Mouse (Mus musculus): ENCODE data around the gene Slc11a1. TPM values are rescaled to one million over a fixed set of nuclear protein-coding genes. Genes with fewer than 3 reads are reported as not detected.
"Not testable (repeated sequence)": the region's sequence is repeated elsewhere in the genome, so short reads cannot be mapped to it uniquely, and the experiment has no call there.

The Slc11a1 gene
- total RNA-seq, 2 experiments from 2014 or later: 2.0 to 3.0 TPM

DNA sequence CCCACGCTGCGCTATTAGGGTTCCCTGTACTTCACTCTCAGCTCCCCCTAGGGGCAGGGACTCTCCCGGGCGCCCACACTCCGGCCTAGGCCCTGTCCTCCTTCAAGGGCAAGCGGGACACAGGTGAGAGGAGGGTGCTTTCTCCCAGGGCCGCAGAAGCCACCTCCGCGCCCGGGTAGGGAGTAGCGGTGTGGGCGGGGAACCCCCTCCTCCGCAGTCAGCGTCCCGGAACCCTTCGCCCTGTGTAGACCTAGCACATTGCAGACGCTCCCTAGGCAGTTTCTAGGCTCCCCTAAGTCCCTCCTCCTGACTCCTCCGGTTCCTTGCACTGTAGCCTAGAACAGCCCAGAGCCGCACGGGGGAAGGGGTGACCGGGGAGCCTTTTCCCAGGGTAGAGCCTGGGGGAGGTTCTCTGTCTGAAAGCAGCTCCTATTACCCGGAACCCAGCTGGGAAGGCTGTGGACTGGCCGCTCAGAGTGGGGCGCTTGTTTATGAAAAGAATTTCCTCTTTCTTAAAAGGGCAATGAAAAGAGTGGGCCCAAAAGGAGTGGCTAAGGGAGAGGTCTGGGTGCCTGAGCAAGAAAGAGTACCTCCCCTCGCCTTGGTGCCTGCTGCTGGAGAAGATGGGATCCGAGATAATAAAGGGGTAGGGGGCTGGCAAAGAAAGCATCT is 11.9 kb downstream of the Slc11a1 start:
- DNase-seq (ENCODE audit: low spot score in 2 of 2): peak; percentile 95 to 96

DNA sequence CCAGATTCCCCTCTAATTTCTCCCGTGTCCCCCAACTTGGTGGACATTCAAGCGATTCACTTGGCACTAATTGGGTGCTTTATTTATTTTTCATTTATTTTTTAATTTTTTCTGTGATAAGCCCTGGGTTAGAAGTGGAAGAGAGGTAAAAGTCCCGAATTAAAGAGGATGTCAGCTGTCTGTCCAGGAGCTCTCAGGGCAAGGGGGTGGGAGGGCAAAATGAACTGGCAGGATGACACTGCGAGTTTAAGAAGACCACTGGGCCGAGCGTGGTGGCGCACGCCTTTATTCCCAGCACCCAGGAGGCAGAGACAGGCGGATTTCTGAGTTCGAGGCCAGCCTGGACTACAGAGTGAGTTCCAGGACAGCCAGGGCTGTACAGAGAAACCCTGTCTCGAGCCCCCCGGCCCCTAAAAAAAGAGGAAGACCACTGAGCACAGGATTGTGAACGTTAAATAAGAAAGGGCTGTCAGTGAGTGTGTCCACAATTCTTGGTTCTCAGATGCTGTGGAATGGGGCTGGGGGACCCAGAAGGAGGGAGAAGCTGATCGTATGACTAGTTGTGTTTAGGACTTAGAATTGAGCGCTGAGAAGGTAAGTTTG is 12.5 kb downstream of the Slc11a1 start:
- DNase-seq (ENCODE audit: low spot score in 2 of 2): no peak

DNA sequence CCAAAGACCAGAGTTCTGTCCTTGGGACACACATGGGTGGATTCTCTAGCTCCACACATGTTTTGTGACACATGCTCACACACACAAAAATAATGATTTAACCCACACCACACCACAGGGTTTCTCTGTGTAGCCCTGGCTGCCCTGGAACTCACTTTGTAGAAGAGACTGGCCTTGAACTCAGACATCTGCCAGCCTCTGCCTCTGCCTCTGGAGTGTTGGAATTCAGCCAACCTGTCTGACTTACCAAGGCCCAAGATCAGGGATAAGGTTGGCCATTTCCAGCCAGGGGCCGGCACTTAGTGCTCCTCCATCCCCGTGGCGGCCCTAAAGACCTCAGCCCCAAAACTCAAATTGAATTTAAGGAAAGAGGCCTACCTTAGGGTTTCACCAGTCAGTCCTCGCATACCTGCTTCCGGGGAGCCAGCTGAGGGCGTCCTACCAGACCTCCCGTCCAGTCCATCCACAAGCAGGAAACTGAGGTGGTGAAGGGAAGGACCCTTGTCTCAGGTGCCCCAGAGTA is 13.5 kb downstream of the Slc11a1 start:
- DNase-seq (ENCODE audit: low spot score in 2 of 2): no peak

DNA sequence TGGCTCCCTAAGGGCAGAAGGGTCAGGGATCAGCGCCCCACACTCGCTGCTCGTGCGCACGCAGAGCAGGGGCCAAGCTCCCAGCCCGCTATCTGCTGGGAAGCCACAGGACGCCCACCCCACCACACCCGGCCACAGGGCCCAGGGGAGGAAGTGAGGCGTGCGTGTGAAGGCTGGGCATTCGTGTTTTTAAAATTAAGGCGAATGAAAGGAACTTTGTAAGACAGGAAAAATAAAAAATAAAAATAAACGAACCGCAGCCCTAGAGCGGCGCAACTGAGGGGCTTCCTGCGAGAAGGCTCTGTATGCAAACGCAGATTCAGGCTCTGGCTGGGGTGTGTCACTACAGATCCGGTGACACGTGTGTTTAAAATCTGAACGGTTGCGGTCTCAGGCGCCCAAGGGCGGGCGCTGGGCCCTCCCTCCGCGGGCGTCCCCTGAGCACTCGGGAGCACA is 14.9 kb downstream of the Slc11a1 start:
- no peak for DNase-seq (ENCODE audit: low spot score in 2 of 2)

DNA sequence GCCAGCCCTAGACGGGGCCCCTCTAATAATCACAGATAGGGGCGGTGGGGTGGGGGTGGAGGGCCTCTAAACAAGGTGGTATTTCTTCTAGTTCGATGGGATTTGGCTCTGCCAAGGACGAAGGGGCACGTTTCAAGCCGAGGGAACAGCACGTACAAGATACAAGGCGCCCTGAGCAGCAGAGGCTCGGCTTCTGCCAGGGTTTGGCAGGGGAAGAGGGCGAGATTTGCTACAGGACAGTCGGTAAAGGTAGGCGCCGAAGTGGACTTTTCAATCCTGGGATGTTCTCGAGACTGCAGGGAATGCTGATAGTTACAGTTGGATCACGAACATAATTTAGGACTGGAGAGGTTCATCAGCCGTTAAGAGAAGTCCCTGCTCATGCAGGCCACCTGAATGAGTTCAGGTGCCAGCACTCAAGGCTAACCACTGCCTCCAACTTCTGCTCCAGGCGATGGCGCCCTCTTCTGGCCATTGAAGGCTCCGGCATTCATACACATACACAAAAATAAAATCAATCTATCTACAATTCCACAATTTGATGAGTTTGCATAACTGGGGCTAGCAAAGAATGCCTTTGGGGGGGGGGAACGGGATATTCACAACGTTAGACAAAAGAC is 15.4 kb downstream of the Slc11a1 start:
- DNase-seq (ENCODE audit: low spot score in 2 of 2): peak; percentile 51 to 60

DNA sequence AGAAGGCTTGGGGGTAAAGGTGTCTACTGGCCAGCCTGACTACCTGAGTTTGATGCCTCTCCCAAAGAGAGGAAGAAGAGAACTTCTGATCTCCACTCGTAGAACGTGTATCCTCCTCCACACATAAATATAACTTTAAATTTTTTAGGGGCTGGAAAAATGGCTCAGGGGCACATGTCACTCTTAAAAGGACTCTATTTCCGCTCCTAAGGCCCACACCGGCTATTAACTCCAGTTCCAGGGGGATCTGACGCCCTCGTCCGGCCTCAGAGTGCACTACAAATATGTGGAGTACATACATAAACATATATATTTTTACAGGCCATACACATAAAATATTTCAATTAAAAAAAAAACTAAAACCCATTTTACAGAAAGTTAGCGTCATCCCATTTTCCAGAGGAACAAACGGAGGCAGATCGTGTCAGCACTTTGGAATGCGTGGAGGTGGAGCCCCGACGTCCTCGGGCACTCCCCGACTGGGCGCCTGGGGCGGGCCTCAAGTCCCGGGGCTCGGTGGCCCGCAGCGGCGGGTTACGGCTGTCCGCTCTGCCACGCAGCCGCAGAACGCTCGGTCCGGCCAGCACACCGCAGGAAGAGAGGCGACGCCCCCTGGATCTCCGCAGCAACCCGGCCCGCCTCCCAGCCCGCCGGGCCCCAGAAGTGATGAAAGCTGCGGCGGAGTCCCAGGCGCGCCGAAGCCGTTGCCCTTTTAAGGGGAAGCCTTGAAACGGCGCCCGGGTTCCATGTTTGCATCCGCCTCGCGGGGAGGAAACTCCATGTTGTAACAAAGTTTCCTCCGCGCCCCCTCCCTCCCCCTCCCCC is 16.1 kb downstream of the Slc11a1 start, which contains the start of gene Ctdsp1:
Gene Ctdsp1, plus strand, starts transcription at position 586 of the 825 bp plus-strand sequence.
- peak; percentile 95 to 97 for DNase-seq (ENCODE audit: low spot score in 2 of 2)

DNA sequence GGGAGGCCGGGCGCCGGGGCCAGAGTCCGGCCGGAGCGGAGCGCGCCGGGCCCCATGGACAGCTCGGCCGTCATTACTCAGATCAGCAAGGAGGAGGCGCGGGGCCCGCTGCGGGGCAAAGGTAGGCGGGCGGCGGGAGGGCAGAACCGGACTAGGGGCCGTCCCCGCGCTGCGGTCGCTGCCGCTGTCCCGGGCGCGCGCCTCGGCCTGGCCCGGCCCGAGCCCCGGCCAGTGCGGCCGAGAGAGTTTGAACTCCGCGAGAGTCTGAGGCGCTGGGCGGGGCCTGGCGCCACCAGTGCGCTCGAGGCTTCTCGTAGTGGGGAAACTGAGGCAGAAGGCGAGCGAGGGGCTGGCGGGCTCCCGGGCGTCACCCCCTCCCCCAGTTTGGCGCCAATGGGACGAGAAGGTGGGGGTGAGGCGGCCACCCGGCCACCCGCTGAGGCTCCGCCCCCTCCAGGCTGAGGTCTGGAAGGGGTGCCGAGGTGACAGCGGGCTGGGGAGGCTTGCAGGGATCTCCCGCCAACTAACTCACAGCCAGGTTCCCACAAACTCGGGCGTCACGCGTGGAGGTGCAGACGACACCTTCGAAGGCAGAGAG is 16.9 kb downstream of the Slc11a1 start:
- peak; percentile 54 to 73 for DNase-seq (ENCODE audit: low spot score in 2 of 2)

DNA sequence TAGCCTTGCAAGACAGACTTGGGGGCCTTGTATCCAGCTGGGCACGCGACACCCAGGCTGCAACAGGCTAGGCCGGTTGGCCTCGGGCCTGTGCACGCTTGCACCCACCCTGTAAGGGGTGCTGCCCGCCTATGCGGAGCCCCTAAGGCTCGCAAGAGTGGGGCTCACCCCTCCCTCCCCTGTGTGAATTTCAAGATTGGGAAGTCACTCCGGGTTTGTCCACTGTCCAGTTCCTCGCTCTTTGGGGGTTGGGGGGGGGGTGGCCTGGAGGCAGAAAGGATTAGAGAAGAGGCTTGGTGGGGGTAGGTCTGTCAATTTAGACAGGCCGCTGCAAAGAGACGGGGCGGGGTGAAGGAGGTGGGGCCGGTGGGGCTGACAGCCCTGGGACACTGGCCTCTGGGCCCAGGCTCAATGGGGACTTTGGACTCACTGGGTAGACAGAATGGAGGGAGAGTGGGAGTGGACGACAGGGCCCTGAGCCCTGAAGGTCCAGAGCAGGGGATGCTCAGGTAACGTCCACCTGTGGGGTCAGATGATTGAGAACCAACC is 17.5 kb downstream of the Slc11a1 start:
- DNase-seq (ENCODE audit: low spot score in 2 of 2): no peak

DNA sequence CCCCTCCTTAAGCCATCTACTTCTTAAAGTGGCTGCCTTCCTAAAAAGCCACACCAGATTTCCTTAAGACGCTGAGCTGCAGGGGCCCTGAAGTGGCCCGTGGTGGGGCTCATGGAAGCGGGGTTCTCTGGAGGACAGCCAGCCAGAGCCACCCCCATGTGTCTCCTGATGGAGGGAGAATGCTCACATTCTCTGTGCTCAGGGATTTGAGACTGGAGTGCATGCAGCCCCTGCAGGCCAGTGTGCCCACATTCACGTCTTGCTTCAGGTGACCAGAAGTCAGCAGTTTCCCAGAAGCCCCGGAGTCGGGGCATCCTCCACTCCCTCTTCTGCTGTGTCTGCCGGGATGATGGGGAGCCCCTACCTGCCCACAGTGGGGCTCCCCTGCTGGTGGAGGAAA is 18.0 kb downstream of the Slc11a1 start:
- DNase-seq (ENCODE audit: low spot score in 2 of 2): no peak

DNA sequence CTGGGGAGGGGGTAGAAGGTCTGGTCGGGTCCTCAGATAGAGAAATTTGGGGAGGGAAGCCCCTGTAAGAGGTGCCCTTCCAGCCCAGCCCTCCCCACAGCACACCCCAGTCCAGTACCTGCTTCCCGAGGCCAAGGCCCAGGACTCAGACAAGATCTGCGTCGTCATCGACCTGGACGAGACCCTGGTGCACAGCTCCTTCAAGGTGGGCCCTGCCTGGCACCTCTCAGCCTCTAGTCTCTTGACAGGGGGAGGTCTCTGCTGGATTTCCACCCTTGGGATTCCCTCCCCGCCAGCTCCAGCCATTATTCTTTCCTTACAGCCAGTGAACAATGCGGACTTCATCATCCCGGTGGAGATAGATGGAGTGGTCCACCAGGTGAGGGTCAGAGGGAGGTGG is 18.7 kb downstream of the Slc11a1 start:
- no peak for DNase-seq (ENCODE audit: low spot score in 2 of 2)

DNA sequence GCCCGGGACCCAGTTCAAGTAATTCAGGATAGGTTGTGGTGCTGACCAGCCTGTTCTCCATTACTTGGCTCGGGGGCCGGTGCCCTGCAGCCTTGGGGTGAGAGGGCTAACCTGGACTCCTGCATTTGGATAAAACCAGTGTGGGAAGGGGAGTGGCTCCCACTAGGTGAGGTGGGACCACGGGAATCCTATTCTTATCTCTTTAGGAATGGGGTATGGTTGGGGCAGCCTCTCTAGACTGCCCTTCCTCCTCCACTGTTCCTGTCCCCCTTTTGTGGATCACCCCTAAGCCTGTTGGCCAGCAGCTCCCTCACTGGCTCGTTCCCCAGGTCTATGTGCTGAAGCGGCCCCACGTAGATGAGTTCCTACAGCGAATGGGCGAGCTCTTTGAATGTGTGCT is 19.3 kb downstream of the Slc11a1 start:
- no peak for DNase-seq (ENCODE audit: low spot score in 2 of 2)

DNA sequence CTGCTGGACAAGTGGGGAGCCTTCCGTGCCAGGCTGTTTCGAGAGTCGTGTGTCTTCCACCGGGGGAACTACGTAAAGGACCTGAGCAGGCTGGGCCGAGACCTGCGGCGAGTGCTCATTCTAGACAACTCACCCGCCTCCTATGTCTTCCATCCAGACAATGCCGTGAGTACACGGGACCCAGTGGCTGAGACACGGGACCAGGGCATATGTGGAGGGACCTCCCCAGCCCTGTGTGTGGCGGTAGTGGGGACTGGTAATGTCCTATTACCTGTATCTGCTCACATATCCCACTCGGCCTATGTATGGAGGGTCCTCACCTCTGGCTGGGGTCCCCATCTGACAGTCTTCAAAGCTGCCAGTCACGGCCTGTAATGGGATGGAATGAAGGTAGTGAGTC is 19.9 kb downstream of the Slc11a1 start:
- DNase-seq (ENCODE audit: low spot score in 2 of 2): no peak

DNA sequence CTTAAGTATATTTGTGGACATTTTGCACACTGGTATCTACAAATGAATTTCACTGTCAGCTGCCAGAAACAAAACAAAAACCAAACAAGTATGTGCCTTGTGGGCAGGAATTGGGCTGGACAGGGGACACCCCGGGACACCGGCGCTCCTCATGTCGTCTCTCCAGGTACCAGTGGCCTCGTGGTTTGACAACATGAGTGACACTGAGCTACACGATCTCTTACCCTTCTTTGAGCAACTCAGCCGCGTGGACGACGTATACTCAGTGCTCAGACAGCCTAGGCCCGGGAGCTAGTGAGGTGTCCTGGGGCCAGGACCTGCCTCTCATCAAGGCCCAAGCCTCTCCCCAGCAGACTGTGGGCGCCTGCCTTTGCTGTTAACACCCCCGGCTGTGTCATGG is 20.3 kb downstream of the Slc11a1 start:
- no peak for DNase-seq (ENCODE audit: low spot score in 2 of 2)

DNA sequence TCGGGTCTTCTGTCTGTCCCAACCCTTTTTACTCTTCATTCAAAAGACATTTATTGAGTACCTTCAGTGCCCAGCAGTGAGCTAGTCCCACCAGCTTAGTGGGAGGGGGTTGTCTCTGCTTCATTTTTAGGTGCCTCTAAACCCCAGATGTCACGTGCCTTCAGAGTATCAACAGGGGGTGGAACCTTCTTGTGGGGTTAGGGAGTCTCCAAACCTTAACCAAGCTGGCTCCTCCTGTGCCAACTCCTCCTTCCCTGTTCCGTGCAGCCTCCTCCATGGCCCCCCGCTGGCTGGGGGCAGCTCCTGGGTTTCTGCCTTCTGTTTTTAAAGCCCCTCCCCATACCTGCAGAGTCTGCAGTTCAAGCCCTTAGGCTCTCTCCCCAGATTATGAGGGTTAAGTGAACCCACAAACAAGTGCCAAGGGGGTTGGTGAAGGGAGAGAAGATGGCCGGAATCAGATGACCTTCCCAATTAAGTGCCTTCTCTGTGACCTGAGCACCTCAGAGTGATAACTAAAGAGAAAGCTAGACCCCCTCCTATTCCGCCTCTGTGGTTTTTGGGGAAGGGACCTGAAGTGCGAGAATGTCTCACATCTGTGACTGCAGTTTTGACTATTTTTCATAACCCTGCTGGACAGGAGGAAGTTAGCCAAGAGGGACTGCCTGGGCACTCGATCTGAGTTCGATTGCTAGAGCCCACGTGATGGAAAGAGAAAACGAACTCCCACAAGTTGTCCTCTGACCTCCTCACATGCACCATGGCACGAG is 21.6 kb downstream of the Slc11a1 start:
- not testable (repeated sequence) for DNase-seq (ENCODE audit: low spot score in 2 of 2)

DNA sequence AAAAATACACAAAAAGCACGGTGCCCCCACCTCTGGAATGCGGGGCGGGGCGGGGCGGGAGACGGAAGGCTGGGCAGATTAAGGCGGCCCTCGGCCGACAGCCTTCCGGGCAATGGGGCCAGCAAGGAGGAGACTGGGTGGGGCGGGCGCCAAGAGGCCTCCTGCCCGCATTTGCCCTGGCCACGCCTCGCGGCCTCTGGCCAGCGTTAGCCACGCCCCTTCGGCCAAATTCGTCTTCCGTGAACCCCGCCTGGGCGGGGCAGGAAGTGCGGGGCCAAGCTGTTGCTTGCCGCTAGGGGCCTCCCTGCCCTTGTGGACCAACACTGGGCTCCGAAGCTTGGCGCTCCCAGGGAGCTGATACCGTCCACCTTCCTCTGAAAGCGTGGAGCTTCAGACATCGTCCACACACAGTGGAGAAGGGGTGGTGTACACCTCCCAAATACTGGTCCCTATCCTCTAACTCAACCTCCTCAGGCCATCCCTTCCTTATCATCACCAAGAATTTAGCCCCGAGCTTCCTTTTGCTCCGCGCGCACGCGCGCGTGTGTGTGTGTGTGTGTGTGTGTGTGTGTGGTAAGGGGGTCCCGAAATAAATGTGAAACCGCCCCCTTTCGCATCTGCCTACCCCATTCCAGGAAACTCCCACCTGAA is 22.4 kb downstream of the Slc11a1 start:
- DNase-seq (ENCODE audit: low spot score in 2 of 2): peak; percentile 85 to 92

DNA sequence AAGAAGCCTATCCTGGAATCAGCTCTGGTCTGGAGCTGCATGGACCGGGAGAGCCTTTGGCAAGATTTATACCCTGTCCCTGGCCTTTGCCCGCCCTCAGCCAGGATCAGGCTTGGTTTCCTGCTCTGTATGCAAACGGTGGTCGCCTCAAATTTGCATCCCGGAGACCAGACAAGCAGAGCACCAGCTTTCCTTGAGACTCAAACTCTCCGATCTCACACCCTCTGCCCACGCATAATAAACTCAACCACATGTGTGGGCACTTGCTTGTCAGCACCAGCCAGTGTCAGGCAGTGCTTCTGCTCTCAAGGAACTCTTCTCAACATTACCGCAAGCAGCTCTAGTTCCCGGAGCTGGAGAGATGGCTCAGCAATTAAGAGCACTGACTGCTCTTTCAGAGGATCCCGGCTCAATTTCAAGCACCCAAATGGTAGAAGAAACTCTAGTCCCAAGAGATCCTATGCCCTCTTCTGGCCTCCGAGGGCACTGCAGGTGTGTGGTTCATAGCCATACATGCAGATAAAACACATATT is 23.0 kb downstream of the Slc11a1 start:
- peak; percentile 65 to 72 for DNase-seq (ENCODE audit: low spot score in 2 of 2)

DNA sequence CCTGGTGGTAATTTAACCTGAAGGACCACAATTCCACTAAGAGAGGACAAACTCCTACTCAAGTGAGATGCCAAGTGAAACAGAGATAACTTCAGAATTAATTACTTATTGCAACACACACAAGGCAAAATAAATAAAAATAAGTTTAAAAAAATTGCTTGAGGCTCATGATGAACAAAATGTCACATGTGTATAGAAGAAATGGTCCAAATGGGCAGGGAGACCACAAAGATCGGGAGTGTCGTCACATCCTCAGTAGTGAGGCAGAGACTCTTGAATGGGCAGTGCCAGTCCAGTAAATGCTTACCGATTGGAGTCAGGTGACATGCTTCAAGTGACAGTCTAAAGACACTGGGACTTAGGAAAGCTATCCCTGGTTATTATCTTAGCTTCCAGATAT is 25.5 kb downstream of the Slc11a1 start:
- no peak for DNase-seq (ENCODE audit: low spot score in 2 of 2)

DNA sequence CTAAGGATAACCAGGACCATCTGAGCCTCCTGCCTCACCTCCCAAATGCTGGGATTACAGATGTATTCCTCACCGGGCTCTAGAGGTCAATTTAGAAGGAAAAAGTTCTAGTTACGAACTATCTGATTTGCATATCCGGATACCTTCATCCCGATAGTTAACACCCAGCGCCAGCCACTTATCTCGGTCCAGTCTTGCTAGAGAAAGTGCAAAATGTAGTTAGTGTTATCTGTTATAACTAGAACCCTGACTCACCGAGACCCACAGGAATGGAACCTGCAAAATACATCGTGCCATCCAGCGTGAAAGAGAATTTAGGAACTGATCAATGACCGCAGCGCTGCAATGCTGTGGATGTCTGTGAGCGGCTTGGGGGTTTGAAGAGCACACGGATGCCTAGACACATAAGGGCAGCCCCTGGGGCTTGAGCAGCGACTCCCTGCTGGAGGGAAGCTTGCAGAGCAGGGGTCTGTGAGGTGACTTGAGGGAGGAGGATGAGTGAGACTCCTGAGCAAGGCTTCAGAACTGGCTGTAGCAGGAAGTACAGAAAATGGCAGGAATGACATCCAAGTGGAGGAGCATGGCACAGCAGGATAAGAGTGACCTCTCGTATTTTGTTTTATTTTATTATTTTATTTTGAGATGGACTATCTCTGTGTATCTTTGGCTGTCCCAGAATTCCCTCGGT is 26.2 kb downstream of the Slc11a1 start:
- DNase-seq (ENCODE audit: low spot score in 2 of 2): no peak

DNA sequence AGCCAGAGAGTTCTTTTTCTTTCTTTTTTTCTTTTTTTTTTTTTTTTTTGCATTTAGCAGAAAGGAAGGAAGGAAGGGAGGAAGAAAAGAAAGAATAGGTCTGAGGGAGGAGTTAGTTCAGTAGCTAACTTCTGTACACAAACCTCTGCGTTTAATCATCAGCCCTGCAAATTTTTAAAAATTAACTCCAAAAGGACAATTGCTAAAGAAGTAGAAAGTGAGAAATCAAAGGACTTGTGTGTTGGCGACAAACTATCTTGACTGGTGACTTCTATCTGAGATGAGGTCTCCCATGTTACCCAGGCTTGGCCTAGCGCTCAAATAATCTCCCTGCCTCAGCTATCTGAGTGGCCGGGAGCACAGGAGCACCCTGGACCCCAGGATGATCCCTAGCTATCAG is 29.2 kb downstream of the Slc11a1 start:
- DNase-seq (ENCODE audit: low spot score in 2 of 2): no peak
